Mouse (Mus musculus): ENCODE results near the gene Mrpl45.
"Not testable (repeated sequence)": the region's sequence is repeated elsewhere in the genome, so short reads cannot be mapped to it uniquely, and the experiment has no call there.

The Mrpl45 gene

GRCm38 (mm10) chr11:97315504-97316503 lies at the start of gene Mrpl45:
Gene Mrpl45, plus strand, starts transcription at chr11:97315716.
- peak; percentile 99 for DNase-seq

- not testable (repeated sequence) for DNase-seq
These were observed 49.0 kb upstream of the Mrpl45 start for GRCm38 (mm10) chr11:97266544-97266943.

DNA sequence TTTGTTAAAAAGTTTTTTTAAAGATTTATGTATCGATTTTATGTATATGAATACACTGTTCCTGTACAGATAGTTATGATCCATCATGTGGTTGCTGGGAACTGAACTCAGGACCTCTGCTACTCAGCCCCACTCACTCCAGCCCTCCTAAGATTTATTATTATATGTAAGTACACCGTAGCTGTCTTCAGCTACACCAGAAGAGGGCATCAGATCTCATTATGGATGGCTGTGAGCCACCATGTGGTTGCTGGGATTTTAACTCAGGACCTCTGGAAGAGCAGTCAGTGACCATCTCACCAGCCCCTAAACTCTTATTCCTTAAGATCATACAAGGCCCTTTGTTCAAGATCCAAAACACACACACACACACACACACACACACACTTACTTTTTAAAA lies 45.5 kb upstream of the Mrpl45 start:
- not testable (repeated sequence) for DNase-seq

- DNase-seq: no peak
These were observed 42.7 kb upstream of the Mrpl45 start for GRCm38 (mm10) chr11:97272835-97273234.

DNA sequence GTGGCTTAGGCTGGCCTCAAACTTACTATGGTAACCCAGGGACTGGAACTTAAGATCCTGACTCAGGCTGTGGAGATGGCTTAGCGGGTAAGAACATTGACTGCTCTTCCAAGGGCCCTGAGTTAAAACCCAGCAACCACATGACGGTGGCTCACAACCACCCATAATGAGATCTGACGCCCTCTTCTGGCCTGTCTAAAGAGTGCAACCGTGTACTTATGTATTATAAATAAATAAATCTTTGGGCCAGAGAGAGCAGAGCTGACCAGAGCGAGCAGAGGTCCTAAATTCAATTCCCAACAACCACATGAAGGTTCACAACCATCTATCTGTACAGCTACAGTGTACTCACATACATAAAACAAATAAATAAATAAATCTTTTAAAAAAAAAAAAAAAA lies 41.9 kb upstream of the Mrpl45 start:
- DNase-seq: peak; percentile 16

- DNase-seq: not testable (repeated sequence)
These were observed 40.6 kb upstream of the Mrpl45 start for GRCm38 (mm10) chr11:97274947-97275346.

DNA sequence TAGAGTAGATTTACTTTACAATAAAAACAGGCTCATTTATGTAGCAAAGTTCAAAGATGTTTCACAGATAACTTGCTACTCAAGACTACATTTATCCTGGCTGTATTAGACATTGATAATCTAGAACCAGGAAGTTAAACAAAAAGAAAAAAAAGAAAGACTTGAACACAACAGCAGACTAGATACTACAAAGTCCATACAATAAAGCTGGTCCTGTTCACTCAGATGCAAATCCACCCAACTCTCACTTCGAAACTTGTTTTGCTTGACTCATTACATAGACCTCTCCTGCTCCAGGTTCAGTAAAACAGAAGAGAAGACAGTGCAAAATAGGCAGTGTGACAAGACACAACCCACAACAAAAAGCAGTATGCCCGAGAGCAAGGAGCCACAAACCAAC lies 40.2 kb upstream of the Mrpl45 start:
- no peak for DNase-seq

GRCm38 (mm10) chr11:97276019-97276418 lies 39.5 kb upstream of the Mrpl45 start:
- no peak for DNase-seq

DNA sequence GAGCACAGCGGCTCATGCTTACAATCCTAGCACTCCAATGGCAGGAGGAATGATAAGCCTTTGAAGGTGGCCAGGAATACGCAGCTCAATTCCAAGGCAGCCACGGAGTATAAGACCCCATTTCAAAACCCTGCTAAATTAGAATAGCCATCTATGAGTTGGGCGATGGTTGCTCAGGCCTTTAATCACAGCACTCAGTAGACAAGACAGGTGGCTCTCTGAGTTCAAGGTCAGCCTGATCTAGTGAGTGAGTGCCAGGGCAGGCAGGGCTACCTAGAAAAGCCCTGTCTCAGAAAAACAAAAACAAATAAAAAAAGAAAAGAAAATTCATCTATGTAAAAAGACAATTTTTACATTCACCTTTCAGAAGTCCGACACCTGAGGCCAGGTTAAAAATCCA lies 38.4 kb upstream of the Mrpl45 start:
- no peak for DNase-seq

- DNase-seq: no peak
These were observed 37.1 kb upstream of the Mrpl45 start for GRCm38 (mm10) chr11:97278456-97278855.

GRCm38 (mm10) chr11:97279040-97279404 lies 36.5 kb upstream of the Mrpl45 start:
- no peak for DNase-seq

- DNase-seq: peak; percentile 78
These were observed 35.9 kb upstream of the Mrpl45 start for GRCm38 (mm10) chr11:97279405-97280215.

DNA sequence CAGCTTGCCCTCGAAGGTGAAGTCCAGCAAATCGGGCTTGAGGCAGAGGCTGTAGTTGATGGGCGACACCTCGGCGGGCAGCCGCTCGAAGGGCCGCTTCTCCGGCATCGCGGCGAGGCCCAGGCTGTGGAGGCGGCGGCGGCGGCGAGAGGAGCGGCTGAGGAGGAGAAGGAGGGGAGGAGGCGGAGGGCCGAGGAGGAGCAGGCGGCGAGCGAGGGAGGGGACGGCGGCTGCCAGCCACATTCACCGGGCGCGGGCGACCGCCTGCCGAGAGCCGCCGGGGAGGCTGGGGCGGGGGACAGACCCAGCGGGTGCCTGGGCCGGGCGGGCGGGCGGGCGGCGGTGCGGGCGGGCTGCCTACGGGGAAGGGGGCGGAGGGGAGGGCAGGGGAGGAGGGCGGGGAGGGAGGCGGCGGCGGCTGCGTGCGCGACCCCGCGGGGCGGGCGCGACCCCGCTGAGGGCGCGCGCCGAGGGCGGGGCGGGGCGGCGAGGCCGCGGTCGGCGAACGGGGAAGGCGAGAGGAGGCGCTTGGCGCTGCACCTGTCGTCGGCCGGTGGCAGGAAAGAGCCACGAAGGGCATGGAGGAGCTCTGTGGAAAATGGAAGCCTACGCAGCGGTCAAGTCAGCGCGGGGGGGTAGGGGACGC lies 35.2 kb upstream of the Mrpl45 start, which contains the start of gene Npepps:
Npepps (minus strand) TSS at position 423 of the 646 bp plus-strand sequence.
- peak; percentile 88 for DNase-seq

DNA sequence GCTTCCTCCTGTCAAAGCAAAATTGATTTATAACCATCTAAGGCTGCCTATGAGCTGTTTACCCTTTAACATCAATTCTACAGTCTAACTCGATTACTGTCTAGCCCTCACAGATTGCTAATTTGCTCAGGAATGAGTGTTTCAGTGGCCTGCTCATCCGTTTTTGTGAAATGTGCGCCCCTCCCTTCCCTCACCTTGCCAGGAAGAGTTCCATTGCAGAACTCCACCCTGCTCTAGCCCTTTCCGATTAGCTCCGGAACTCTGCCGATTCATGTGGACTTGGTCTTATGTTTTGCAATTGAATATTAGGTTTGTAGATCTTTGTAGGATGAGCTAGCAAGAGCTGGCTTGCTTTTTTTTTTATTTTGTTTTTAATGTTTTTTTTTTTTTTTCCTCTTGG lies 33.3 kb upstream of the Mrpl45 start:
- no peak for DNase-seq

GRCm38 (mm10) chr11:97284854-97285253 lies 30.7 kb upstream of the Mrpl45 start:
- DNase-seq: no peak

- DNase-seq: no peak
These were observed 29.4 kb upstream of the Mrpl45 start for GRCm38 (mm10) chr11:97285852-97286775.

- DNase-seq: no peak
These were observed 28.5 kb upstream of the Mrpl45 start for GRCm38 (mm10) chr11:97286973-97287372.

GRCm38 (mm10) chr11:97287643-97288042 lies 27.9 kb upstream of the Mrpl45 start:
- DNase-seq: no peak

- no peak for DNase-seq
These were observed 26.0 kb upstream of the Mrpl45 start for GRCm38 (mm10) chr11:97289276-97290230.

- DNase-seq: no peak
These were observed 22.8 kb upstream of the Mrpl45 start for GRCm38 (mm10) chr11:97292731-97293130.

- no peak for DNase-seq
These were observed 19.0 kb upstream of the Mrpl45 start for GRCm38 (mm10) chr11:97296542-97296941.
